8 mouse cellular contexts compared by ENCODE assay signal in genomic region chr6:100437980-100438379, GRCm38 (mm10).
DNase-seq lines count a peak whose midpoint lies in the region; ATAC-seq lines count a peak whose summit lies in the region.

No protein-coding gene starts in this region.

- intact Hi-C loops in left cerebral cortex, postnatal 10 days (cut with DNase I), result no loop called here

- DNase-seq in kidney, postnatal 36 days, result no peak
- DNase-seq in right cerebral cortex, postnatal 36 days (ENCODE audit: low spot score in 2 of 2), result no peak
- DNase-seq in right cerebral cortex, postnatal 14 days, result no peak
- DNase-seq in left cerebral cortex, postnatal 10 days (ENCODE audit: extremely low spot score in 1 of 2, low spot score in 2 of 2), result no peak

- peaks cover 29% of the 10 kb centered on the region for H3K4me1 ChIP-seq in kidney, embryonic 15.5 days
- peaks cover 25% of the 10 kb centered on the region for H3K4me1 ChIP-seq in forebrain, embryonic 15.5 days
- peaks cover 18% of the 10 kb centered on the region for H3K4me1 ChIP-seq in limb, embryonic 12.5 days (replicated peaks)
- H3K4me1 ChIP-seq in neural tube, embryonic 14.5 days (ENCODE audit: control insufficient read depth, insufficient read depth, low read length), result peaks cover 7% of the 10 kb centered on the region; the same call in 1 of the 2 replicates

- no peak overlapping the region for H3K4me3 ChIP-seq in kidney, embryonic 15.5 days (replicated peaks)
- no peak overlapping the region for H3K4me3 ChIP-seq in forebrain, embryonic 15.5 days
- H3K4me3 ChIP-seq in limb, embryonic 12.5 days (replicated peaks), result 0 out of 2 replicates have a peak overlapping the region, but pooled peaks have one; percentile 24
- no peak overlapping the region for H3K4me3 ChIP-seq in neural tube, embryonic 14.5 days (ENCODE audit: low read depth, low read length)

- no peak overlapping the region for H3K9ac ChIP-seq in kidney, embryonic 15.5 days
- H3K9ac ChIP-seq in forebrain, embryonic 15.5 days (replicated peaks), result no peak overlapping the region
- no peak overlapping the region for H3K9ac ChIP-seq in limb, embryonic 12.5 days (replicated peaks)
- no peak overlapping the region for H3K9ac ChIP-seq in neural tube, embryonic 14.5 days (replicated peaks; ENCODE audit: low read depth, low read length)

- H3K9me3 ChIP-seq in kidney, embryonic 15.5 days (replicated peaks), result no peaks in the 10 kb centered on the region
- H3K9me3 ChIP-seq in forebrain, embryonic 15.5 days, result no peaks in the 10 kb centered on the region
- H3K9me3 ChIP-seq in limb, embryonic 12.5 days, result no peaks in the 10 kb centered on the region
- H3K9me3 ChIP-seq in neural tube, embryonic 14.5 days (ENCODE audit: control insufficient read depth, low read length), result no peaks in the 10 kb centered on the region

- no peak overlapping the region for H3K27ac ChIP-seq in kidney, embryonic 15.5 days
- H3K27ac ChIP-seq in forebrain, embryonic 15.5 days (replicated peaks), result peak overlapping the region; percentile 70; the same call in 1 of the 2 replicates
- no peak overlapping the region for H3K27ac ChIP-seq in limb, embryonic 12.5 days
- H3K27ac ChIP-seq in neural tube, embryonic 14.5 days (ENCODE audit: low read depth, low read length), result no peak overlapping the region

- H3K36me3 ChIP-seq in kidney, embryonic 15.5 days, result no peaks in the 10 kb centered on the region
- H3K36me3 ChIP-seq in forebrain, embryonic 15.5 days, result no peaks in the 10 kb centered on the region
- H3K36me3 ChIP-seq in limb, embryonic 12.5 days, result no peaks in the 10 kb centered on the region
- no peaks in the 10 kb centered on the region for H3K36me3 ChIP-seq in neural tube, embryonic 14.5 days (ENCODE audit: control insufficient read depth, insufficient read depth, low read length)

- H3K27me3 ChIP-seq in kidney, embryonic 15.5 days, result peaks cover 46% of the 10 kb centered on the region
- peaks cover 5% of the 10 kb centered on the region; the same call in 1 of the 2 replicates for H3K27me3 ChIP-seq in forebrain, embryonic 15.5 days
- peaks cover 52% of the 10 kb centered on the region for H3K27me3 ChIP-seq in limb, embryonic 12.5 days
- H3K27me3 ChIP-seq in neural tube, embryonic 14.5 days (ENCODE audit: control insufficient read depth, insufficient read depth, low read length), result 0 out of 2 replicates have a peak, but pooled peaks cover 5% of the 10 kb centered on the region

- H3K4me2 ChIP-seq in kidney, embryonic 15.5 days, result peak overlapping the region; percentile 58
- peak overlapping the region; percentile 53 for H3K4me2 ChIP-seq in forebrain, embryonic 15.5 days (replicated peaks)
- peak overlapping the region; percentile 60 for H3K4me2 ChIP-seq in limb, embryonic 12.5 days
- H3K4me2 ChIP-seq in neural tube, embryonic 14.5 days (ENCODE audit: low read depth, low read length), result peak overlapping the region; percentile 54; the same call in 1 of the 2 replicates

- 0 out of 2 replicates have a peak, but pooled peaks have one; percentile 2 for ATAC-seq in kidney, embryonic 15.5 days (replicated peaks; ENCODE audit: low FRiP score)
- no peak for ATAC-seq in forebrain, embryonic 15.5 days (replicated peaks)
- ATAC-seq in limb, embryonic 12.5 days (ENCODE audit: insufficient number of reproducible peaks, insufficient read depth, low FRiP score, low TSS enrichment, low read depth), result no peak
- ATAC-seq in neural tube, embryonic 14.5 days (ENCODE audit: low read depth), result no peak

- 43% methylated on average over 5 of the region's 5 CpGs for WGBS in kidney, embryonic 15.5 days
- 43% methylated on average over 5 of the region's 5 CpGs for WGBS in forebrain, embryonic 15.5 days
- 47% methylated on average over 5 of the region's 5 CpGs for WGBS in limb, embryonic 12.5 days
- 58% methylated on average over 5 of the region's 5 CpGs for WGBS in neural tube, embryonic 14.5 days
